Mouse (Mus musculus): ENCODE measurements at regions not wholly inside any gene's neighbourhood (a gene's known extent, or its start where the extent isn't known, plus 50 kb on each side); places are given as distances from the start of the nearest gene placed in this dataset.
A peak's percentile ranks its signal among the peaks of the same experiment; 100 is the strongest.
"Not testable (repeated sequence)": the region's sequence is repeated elsewhere in the genome, so short reads cannot be mapped to it uniquely, and the experiment has no call there.

DNA sequence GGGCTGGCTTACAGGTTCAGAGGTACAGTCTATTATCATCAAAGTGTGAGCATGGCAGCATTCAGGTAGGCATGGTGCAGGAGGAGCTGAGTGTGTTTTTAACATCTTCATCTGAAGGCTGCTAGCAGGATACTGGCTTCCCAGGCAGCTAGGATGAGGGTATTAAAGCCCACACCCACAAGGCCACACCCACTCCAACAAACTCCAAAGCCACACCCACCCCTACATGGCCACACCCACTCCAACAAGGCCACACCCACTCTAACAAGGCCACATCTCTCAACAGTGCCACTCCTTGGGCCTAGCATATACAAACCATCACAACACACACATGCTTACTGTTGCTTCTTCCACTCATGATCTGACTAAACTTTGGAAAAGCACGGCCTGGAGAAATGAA, 172.5 kb downstream of the Msrb3 start:
- no peak for DNase-seq (ENCODE audit: low read depth)

DNA sequence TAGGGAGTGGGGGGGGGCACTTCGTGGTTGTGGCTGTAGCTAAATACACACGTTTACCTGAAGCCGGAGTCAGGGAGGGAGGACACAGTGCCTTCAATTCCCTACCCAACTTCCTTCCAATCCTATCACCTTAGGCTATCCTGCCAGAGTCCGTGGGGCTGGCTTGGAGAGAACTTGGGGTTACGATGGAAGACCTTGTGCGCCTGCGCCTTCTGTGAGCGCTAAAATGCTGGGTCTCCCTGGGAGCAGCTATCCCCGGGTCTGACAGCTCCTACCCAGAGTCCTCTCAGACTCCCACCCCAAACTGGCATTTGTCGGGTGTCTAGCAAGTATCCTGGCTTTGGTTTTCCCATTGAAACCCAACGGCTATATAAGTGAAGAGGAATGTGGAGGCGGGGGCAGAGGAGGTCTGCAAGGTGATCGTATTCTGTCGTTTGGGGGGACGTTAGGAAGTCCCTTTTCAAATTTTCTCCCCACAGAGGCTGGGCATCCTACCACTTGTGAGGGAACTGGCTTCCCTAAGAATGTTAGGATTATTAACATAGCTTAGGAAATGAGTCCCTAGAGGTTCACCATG, 176.9 kb downstream of the Msrb3 start:
- DNase-seq (ENCODE audit: low read depth), result no peak

GRCm38 (mm10) chr10:120720981-120721380, 177.9 kb downstream of the Msrb3 start:
- no peak for DNase-seq (ENCODE audit: low read depth)

DNA sequence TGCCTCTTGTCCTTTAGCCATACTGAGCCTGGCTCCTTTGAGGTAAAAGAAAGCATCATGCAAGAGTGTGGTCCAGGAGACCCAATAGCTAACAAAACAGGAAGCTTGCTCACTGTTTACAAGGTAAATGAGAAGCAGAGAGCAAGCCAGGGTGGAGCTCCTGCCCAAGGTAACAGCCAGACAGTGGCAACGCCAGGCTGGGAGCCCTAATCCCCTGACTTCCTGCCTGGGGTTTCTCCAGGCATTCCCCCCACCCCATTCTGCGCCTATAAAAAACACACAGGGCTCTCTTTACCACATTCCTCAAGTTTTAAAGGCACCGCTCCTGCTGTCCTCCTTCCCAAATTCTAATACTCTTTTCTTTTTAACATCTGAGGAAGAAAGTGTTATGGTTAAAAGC, 178.8 kb downstream of the Msrb3 start:
- DNase-seq (ENCODE audit: low read depth), result no peak

- DNase-seq (ENCODE audit: low read depth), result no peak
Measured at GRCm38 (mm10) chr10:120717159-120717567, 181.7 kb downstream of the Msrb3 start.

DNA sequence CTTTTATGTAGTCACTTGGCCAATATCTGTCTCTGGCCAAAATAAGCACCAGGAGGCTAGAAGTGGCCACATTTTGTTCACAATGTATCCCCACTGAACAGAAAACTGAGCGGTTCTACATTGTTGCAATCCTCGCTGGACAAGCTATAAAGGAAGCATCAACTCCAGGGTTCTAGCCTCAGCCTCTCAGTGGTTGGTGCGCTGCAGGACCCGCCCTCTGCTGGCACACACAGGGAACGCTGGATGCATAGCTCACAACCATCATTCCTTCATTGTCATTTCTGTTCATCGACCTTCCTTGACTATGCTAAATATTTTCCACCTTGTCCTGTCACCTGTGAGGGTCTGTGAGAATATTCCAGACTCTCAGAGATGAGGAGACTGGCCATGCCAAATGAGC, 182.5 kb downstream of the Msrb3 start:
- DNase-seq (ENCODE audit: low read depth), result no peak

DNA sequence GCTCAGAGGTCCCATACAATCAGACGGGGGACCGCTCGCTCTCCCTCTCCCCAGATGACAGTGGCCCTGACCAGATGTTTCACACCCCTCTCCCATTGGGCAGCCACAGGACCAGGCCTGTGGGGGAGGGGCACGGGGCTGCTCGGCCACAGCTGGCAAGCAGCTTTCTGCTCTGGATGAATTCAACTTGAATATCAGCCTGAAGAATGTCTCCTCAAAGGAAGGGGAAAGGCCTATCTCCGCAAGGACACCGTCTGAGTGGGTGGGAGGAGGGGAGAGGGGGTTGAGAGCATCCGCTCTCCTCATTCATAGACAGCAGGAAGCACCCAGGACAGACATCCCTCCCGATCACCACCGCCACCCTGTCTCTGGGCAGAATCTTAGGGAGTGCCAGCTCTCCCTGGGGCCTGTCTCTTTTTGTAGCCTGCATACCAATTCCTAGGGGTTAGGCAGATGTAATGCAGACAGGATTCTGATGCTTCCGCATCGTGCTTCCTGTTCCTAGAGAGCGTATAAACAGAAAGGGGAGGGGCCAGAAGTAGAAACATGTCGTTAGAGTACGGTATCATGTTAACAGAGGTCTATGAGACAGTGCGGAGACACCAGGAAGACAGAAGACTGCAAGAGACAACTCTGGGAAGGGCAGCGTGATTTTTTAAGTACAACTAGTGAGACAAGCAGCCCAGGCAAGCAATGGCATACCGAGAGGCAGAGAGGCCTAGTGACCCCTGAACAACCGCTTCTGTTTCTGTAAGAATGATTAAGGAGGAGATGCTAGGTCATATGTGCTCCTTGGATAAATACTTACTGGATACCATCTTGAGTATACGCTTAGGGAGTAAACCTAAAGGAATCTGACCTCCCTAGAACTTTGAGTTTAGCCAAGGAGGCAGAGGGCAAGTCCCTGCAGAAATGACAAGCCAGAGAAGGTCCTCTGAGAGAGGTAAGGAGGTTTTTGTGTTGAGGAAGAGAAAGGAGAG, 190.8 kb downstream of the Msrb3 start:
- no peak for DNase-seq (ENCODE audit: low read depth)

- DNase-seq (ENCODE audit: low read depth), result no peak
Measured at GRCm38 (mm10) chr10:120706684-120707290, 192.1 kb downstream of the Msrb3 start.

DNA sequence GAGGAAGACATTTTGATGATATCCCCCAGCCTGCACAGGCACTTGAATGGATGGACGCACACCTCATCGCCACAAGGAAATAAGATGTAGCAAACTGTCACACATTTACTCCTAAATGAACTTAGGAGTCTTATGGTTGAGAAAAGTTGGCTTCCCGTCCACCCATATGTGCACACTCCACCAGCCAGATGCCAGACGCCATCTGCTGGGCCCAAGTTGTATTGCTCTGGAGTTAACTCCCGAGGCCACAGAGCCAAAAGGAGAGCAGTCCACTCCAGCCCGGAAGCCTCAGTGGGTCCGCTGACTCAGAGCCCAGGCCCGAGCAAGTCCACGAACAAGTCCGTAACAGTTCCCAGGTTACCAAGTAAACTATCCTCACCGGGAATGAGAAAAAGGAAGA, 197.1 kb downstream of the Msrb3 start:
- DNase-seq (ENCODE audit: low read depth), result peak; percentile 75

GRCm38 (mm10) chr10:120697275-120697856, 201.5 kb downstream of the Msrb3 start:
- no peak for DNase-seq (ENCODE audit: low read depth)

- DNase-seq (ENCODE audit: low read depth), result no peak
Measured at GRCm38 (mm10) chr10:120696481-120696880, 202.4 kb downstream of the Msrb3 start.

DNA sequence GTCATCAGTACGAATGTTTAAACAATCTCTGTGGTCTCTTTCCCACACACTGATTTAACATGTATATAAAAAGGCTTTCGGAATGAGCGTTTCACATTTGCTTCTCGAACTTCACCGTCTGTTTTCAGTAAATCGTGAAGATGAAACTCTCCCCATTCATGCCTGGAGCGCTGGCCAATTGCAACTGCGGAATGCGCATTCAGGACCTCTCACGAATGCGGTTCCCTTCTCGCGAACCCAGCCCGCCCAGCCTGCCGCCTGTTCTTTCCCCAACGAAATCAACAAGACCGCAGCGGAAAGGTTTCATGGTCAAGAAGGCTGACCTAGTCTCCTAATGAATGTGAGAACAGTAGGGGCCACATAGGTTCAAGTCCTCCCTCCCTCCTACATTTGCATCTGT, 204.4 kb downstream of the Msrb3 start:
- DNase-seq (ENCODE audit: low read depth), result no peak

GRCm38 (mm10) chr10:120691451-120691850, 207.4 kb downstream of the Msrb3 start:
- no peak for DNase-seq (ENCODE audit: low read depth)

DNA sequence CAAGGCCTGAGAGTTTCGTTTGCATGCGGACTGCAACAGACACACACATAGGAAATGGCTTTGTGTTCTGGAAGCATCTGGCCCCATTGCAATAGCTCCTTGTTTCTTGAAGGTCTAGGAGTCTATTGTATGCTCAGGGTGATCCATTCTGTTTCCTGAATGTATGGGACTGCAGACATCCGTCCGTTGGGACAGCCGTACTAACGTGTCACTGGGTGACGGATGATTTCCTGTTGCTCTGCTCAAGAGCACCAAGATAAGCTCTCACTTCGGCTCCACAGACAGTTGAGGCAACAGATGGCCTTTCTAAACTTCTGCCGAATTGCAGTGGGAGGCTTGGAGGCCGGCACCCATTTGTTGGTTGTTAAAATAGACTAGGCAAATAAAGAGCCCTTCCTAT, 209.9 kb upstream of the Hmga2 start:
- DNase-seq (ENCODE audit: low read depth), result peak; percentile 58

DNA sequence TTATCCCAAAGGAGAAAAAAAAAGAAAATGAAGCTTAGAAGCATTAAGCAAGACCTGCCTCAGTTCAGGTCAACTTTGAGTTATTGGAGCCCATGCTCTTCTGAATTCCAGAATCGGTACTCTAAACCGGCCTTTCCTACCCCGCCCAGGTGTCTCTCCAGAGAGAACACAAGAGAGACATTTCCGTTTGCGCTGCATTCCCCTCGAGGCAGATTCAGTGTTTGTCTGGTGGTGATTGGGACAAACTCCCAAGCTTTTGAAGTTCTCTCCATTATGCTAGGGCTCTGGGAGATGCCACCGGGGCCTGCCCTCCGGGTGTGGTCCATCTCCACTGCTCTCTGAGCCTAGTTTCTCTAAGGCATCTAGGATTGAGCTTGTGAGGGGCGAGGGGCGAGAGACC, 205.8 kb upstream of the Hmga2 start:
- DNase-seq (ENCODE audit: low read depth), result no peak

DNA sequence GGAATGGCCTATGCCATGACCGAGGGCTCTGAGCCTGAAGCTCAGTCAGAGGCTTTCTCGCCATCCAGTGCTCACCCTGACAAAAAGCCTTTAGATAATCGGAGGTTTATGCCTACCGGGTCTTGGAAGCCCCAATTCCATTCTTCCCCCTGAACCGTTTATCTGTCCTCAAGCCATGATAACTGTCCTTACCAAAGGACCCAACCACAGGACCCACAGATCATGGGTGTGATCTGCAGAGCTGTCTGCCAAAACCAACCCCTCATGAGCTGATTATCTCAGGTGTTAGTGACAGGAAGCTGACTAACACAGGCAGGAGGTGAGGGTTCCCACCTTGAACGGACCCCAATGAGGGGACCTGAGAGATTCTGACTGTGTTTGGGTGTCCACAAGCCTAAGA, 203.7 kb upstream of the Hmga2 start:
- no peak for DNase-seq (ENCODE audit: low read depth)

- DNase-seq (ENCODE audit: low read depth), result no peak
Measured at GRCm38 (mm10) chr10:120678277-120678676, 202.0 kb upstream of the Hmga2 start.

- no peak for DNase-seq (ENCODE audit: low read depth)
Measured at GRCm38 (mm10) chr10:120675369-120675768, 199.1 kb upstream of the Hmga2 start.

DNA sequence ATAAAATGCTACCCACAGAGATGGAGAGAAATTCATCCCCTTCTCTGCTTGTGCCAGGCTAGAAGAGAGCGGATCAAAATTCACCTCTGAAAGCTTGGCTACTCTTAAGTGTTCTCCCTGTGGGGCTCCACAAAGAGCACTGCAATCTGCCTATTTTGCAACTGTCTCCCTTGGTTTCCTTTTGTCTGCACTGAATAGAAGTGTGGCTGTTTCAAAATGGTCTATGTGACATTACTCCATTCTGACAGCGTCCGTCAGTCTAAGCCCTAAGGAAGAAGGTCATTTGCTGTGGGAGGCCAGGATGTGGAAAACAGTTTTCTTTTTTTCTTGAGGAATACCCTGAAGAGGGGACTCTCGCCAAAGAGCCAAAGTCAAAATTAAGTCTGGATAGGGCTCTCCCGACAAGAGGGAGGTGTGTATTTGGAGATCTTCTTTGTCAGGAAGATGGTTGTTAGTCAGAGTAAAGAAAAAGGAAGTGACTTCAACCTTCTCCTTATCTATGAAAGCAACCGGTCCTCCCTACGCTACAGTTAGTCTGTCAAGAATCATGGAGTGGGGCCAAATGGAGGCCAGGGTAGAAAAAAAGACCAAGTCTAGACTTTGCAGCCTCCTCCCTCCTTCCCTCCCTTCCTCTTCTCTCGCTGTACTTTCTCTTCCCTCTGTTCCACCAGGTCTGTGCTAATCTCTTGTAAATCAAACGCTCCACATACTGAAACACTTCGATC, 198.2 kb upstream of the Hmga2 start:
- DNase-seq (ENCODE audit: low read depth), result peak; percentile 40

DNA sequence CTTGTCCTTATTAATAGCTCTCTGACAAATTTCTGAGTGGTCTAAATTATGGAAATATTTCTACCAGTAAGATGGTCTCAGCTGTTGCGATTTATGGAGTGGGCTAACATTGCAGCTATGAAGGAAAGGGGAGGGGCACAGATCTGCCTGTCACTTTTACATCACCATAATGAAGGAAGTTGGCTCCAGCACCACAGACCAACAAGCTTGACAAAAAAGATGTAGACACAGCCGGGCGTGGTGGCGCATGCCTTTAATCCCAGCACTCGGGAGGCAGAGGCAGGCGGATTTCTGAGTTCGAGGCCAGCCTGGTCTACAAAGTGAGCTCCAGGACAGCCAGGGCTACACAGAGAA, 191.4 kb upstream of the Hmga2 start:
- DNase-seq (ENCODE audit: low read depth), result not testable (repeated sequence)

DNA sequence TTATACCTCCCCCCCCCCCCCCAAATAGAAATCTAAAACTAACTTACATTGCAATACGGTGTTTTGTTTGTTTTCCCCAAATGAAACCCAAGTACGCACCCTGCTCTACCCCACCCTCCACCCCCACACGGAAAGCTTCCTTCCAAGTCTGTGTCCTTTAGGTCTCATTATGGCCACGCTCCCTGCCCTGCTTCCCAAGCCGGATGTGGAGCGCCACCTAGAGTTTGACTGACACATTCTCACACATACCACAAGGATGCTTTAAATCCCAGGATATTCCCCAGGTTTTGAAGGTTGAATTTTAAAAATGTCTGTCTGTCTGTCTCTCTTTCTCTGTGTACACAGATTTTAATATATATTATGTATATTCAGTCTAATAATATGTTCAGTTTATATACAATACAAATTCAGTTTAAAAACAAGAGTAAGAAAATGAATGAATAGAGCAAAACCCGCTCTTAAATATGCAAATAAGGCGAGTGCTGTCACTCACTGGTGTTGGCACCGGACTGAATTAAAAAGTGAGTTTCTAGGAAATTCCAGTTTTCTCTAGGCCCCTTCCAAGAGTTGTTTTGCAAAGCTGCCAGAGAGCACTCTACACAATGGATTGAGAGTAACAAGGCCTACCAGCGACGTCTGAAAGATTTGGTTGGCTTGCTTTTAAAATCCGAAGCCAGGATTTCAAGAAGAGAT, 190.9 kb upstream of the Hmga2 start:
- DNase-seq (ENCODE audit: low read depth), result no peak
